Mouse (Mus musculus): ENCODE measurements at regions not wholly inside any gene's neighbourhood (a gene's known extent, or its start where the extent isn't known, plus 50 kb on each side); places are given as distances from the start of the nearest gene placed in this dataset.

- Histone ChIP-seq H3K9me3 (ENCODE audit: control insufficient read depth, insufficient read depth, low read depth, low read length) (no peaks in the 10 kb centered on the region), H3K4me3 (ENCODE audit: insufficient read depth in 1 of 2, low read depth in 1 of 2, low read length in 2 of 2, poor library complexity in 1 of 2, severe bottlenecking in 1 of 2) (no peak overlapping the region), H3K27ac (ENCODE audit: insufficient read depth, low read depth, low read length, poor library complexity, severe bottlenecking) (no peak overlapping the region), H3K4me1 (ENCODE audit: control insufficient read depth in 2 of 2, insufficient read depth in 2 of 2, low read length in 2 of 2, poor library complexity in 1 of 2) (no peaks in the 10 kb centered on the region), H3K9ac (ENCODE audit: insufficient read depth, low read depth, low read length, poor library complexity, severe bottlenecking) (no peak overlapping the region), H3K36me3 (ENCODE audit: control insufficient read depth, insufficient read depth, low read length, poor library complexity, severe bottlenecking) (no peaks in the 10 kb centered on the region)
- no peak for TF ChIP-seq MAFK (IDR thresholded peaks at IDR 0.05; ENCODE audit: insufficient read depth, low read depth, low read length)
- no peak for TF ChIP-seq CHD2 (IDR thresholded peaks at IDR 0.05; ENCODE audit: low read depth, low read length)
- no peak for TF ChIP-seq ZNF384 (IDR thresholded peaks at IDR 0.05; ENCODE audit: low read depth, low read length)
- TF ChIP-seq ZC3H11A (IDR thresholded peaks at IDR 0.05; ENCODE audit: borderline replicate concordance, low read depth, low read length) = no peak
- TF ChIP-seq HCFC1 (IDR thresholded peaks at IDR 0.05; ENCODE audit: borderline replicate concordance, insufficient read depth, low read length) = no peak
- in situ Hi-C loops (cut with MboI; ENCODE audit: low sequenced_read_pairs in 2 of 2, unreplicated experiment in 2 of 2) = no loop called here
- peak; percentile 45 for DNase-seq (ENCODE audit: low read depth, low spot score)
These were observed 479.3 kb downstream of the Arl4a start for GRCm38 (mm10) chr12:39558491-39558890.

- no peaks in the 10 kb centered on the region for H3K9me3 ChIP-seq (ENCODE audit: control insufficient read depth, insufficient read depth, low read depth, low read length)
- no peak overlapping the region for H3K27ac ChIP-seq (ENCODE audit: insufficient read depth, low read depth, low read length, poor library complexity, severe bottlenecking)
- DNase-seq (ENCODE audit: low read depth, low spot score) = no peak
- H3K4me3 ChIP-seq (ENCODE audit: insufficient read depth in 1 of 2, low read depth in 1 of 2, low read length in 2 of 2, poor library complexity in 1 of 2, severe bottlenecking in 1 of 2) = no peak overlapping the region
- TF ChIP-seq HCFC1 (IDR thresholded peaks at IDR 0.05; ENCODE audit: borderline replicate concordance, insufficient read depth, low read length) (no peak), MAFK (IDR thresholded peaks at IDR 0.05; ENCODE audit: insufficient read depth, low read depth, low read length) (no peak), ZNF384 (IDR thresholded peaks at IDR 0.05; ENCODE audit: low read depth, low read length) (no peak), ZC3H11A (IDR thresholded peaks at IDR 0.05; ENCODE audit: borderline replicate concordance, low read depth, low read length) (no peak), CHD2 (IDR thresholded peaks at IDR 0.05; ENCODE audit: low read depth, low read length) (no peak)
- no peaks in the 10 kb centered on the region for H3K36me3 ChIP-seq (ENCODE audit: control insufficient read depth, insufficient read depth, low read length, poor library complexity, severe bottlenecking)
- no peaks in the 10 kb centered on the region for H3K4me1 ChIP-seq (ENCODE audit: control insufficient read depth in 2 of 2, insufficient read depth in 2 of 2, low read length in 2 of 2, poor library complexity in 1 of 2)
- H3K9ac ChIP-seq (ENCODE audit: insufficient read depth, low read depth, low read length, poor library complexity, severe bottlenecking) = no peak overlapping the region
- in situ Hi-C loops (cut with MboI; ENCODE audit: low sequenced_read_pairs in 2 of 2, unreplicated experiment in 2 of 2) = no loop called here
These were observed 501.5 kb downstream of the Arl4a start for GRCm38 (mm10) chr12:39536326-39536725.

GRCm38 (mm10) chr12:39528121-39528520 is 509.7 kb downstream of the Arl4a start:
- Histone ChIP-seq H3K27ac (ENCODE audit: insufficient read depth, low read depth, low read length, poor library complexity, severe bottlenecking) (no peak overlapping the region), H3K4me3 (ENCODE audit: insufficient read depth in 1 of 2, low read depth in 1 of 2, low read length in 2 of 2, poor library complexity in 1 of 2, severe bottlenecking in 1 of 2) (no peak overlapping the region), H3K9ac (ENCODE audit: insufficient read depth, low read depth, low read length, poor library complexity, severe bottlenecking) (no peak overlapping the region), H3K4me1 (ENCODE audit: control insufficient read depth in 2 of 2, insufficient read depth in 2 of 2, low read length in 2 of 2, poor library complexity in 1 of 2) (no peaks in the 10 kb centered on the region), H3K36me3 (ENCODE audit: control insufficient read depth, insufficient read depth, low read length, poor library complexity, severe bottlenecking) (no peaks in the 10 kb centered on the region), H3K9me3 (ENCODE audit: control insufficient read depth, insufficient read depth, low read depth, low read length) (no peaks in the 10 kb centered on the region)
- peak; percentile 1 for DNase-seq (ENCODE audit: low read depth, low spot score)
- in situ Hi-C loops (cut with MboI; ENCODE audit: low sequenced_read_pairs in 2 of 2, unreplicated experiment in 2 of 2) = no loop called here
- no peak for TF ChIP-seq MAFK (IDR thresholded peaks at IDR 0.05; ENCODE audit: insufficient read depth, low read depth, low read length)
- no peak for TF ChIP-seq CHD2 (IDR thresholded peaks at IDR 0.05; ENCODE audit: low read depth, low read length)
- TF ChIP-seq HCFC1 (IDR thresholded peaks at IDR 0.05; ENCODE audit: borderline replicate concordance, insufficient read depth, low read length) = no peak
- no peak for TF ChIP-seq ZNF384 (IDR thresholded peaks at IDR 0.05; ENCODE audit: low read depth, low read length)
- no peak for TF ChIP-seq ZC3H11A (IDR thresholded peaks at IDR 0.05; ENCODE audit: borderline replicate concordance, low read depth, low read length)

GRCm38 (mm10) chr12:39527216-39527600 is 510.6 kb downstream of the Arl4a start:
- Histone ChIP-seq H3K9me3 (ENCODE audit: control insufficient read depth, insufficient read depth, low read depth, low read length) (no peaks in the 10 kb centered on the region), H3K4me1 (ENCODE audit: control insufficient read depth in 2 of 2, insufficient read depth in 2 of 2, low read length in 2 of 2, poor library complexity in 1 of 2) (no peaks in the 10 kb centered on the region), H3K27ac (ENCODE audit: insufficient read depth, low read depth, low read length, poor library complexity, severe bottlenecking) (no peak overlapping the region), H3K4me3 (ENCODE audit: insufficient read depth in 1 of 2, low read depth in 1 of 2, low read length in 2 of 2, poor library complexity in 1 of 2, severe bottlenecking in 1 of 2) (no peak overlapping the region), H3K36me3 (ENCODE audit: control insufficient read depth, insufficient read depth, low read length, poor library complexity, severe bottlenecking) (no peaks in the 10 kb centered on the region), H3K9ac (ENCODE audit: insufficient read depth, low read depth, low read length, poor library complexity, severe bottlenecking) (no peak overlapping the region)
- in situ Hi-C loops (cut with MboI; ENCODE audit: low sequenced_read_pairs in 2 of 2, unreplicated experiment in 2 of 2) = no loop called here
- DNase-seq (ENCODE audit: low read depth, low spot score) = no peak
- no peak for TF ChIP-seq ZC3H11A (IDR thresholded peaks at IDR 0.05; ENCODE audit: borderline replicate concordance, low read depth, low read length)
- no peak for TF ChIP-seq CHD2 (IDR thresholded peaks at IDR 0.05; ENCODE audit: low read depth, low read length)
- no peak for TF ChIP-seq ZNF384 (IDR thresholded peaks at IDR 0.05; ENCODE audit: low read depth, low read length)
- TF ChIP-seq HCFC1 (IDR thresholded peaks at IDR 0.05; ENCODE audit: borderline replicate concordance, insufficient read depth, low read length) = no peak
- TF ChIP-seq MAFK (IDR thresholded peaks at IDR 0.05; ENCODE audit: insufficient read depth, low read depth, low read length) = no peak
